Mouse (Mus musculus): Measurements from ENCODE around the gene Vldlr. TPM values are rescaled to one million over a fixed set of nuclear protein-coding genes. Genes with fewer than 3 reads are reported as not detected.
A peak's percentile ranks its signal among the peaks of the same experiment; 100 is the strongest.

Gene Vldlr
- 23.2 and 31.2 TPM in 2 replicates for polyA plus RNA-seq (2012; rRNA removed)

- 7% methylated on average over 11 of the region's 11 CpGs for WGBS
- H3K4me3 ChIP-seq (replicated peaks; ENCODE audit: extremely low read depth, low read depth, low read length), result peak within 1 kb of the TSS; percentile 67
- DNase-seq, result no peak
- no peak for TF ChIP-seq CTCF (IDR thresholded peaks at IDR 0.05; ENCODE audit: insufficient read depth, low read length)
- TF ChIP-seq POLR2A (IDR thresholded peaks at IDR 0.05; ENCODE audit: borderline replicate concordance, extremely low read depth, low read depth, low read length), result no peak
- H3K4me1 ChIP-seq (ENCODE audit: control insufficient read depth, insufficient read depth, low read length), result no peaks in the 10 kb centered on the region
These were observed at the start of gene Vldlr for GRCm38 (mm10) chr19:27216318-27216717. Vldlr (plus strand) TSS chr19:27216484.

- Histone ChIP-seq H3K4me3 (replicated peaks; ENCODE audit: extremely low read depth, low read depth, low read length) (no peak overlapping the region), H3K4me1 (ENCODE audit: control insufficient read depth, insufficient read depth, low read length) (no peaks in the 10 kb centered on the region)
- DNase-seq, result no peak
- TF ChIP-seq POLR2A (IDR thresholded peaks at IDR 0.05; ENCODE audit: borderline replicate concordance, extremely low read depth, low read depth, low read length), result no peak
- no peak for TF ChIP-seq CTCF (IDR thresholded peaks at IDR 0.05; ENCODE audit: insufficient read depth, low read length)
- 74% methylated on average over 5 of the region's 5 CpGs for WGBS
These were observed 48.5 kb upstream of the Vldlr start for GRCm38 (mm10) chr19:27167601-27168319.

GRCm38 (mm10) chr19:27173836-27174235, 42.4 kb upstream of the Vldlr start:
- 63% methylated on average over 2 of the region's 2 CpGs for whole genome bisulfite sequencing
- Histone ChIP-seq H3K4me1 (ENCODE audit: control insufficient read depth, insufficient read depth, low read length) (no peaks in the 10 kb centered on the region; the same call in 1 of the 2 replicates), H3K4me3 (replicated peaks; ENCODE audit: extremely low read depth, low read depth, low read length) (no peak overlapping the region)
- DNase-seq, result no peak
- no peak for TF ChIP-seq POLR2A (IDR thresholded peaks at IDR 0.05; ENCODE audit: borderline replicate concordance, extremely low read depth, low read depth, low read length)
- TF ChIP-seq CTCF (IDR thresholded peaks at IDR 0.05; ENCODE audit: insufficient read depth, low read length), result no peak

GRCm38 (mm10) chr19:27175617-27176016, 40.7 kb upstream of the Vldlr start:
- TF ChIP-seq POLR2A (IDR thresholded peaks at IDR 0.05; ENCODE audit: borderline replicate concordance, extremely low read depth, low read depth, low read length), result no peak
- no peak for TF ChIP-seq CTCF (IDR thresholded peaks at IDR 0.05; ENCODE audit: insufficient read depth, low read length)
- no peak for DNase-seq
- H3K4me1 ChIP-seq (ENCODE audit: control insufficient read depth, insufficient read depth, low read length), result peaks cover 5% of the 10 kb centered on the region
- 74% methylated on average over 1 of the region's 1 CpGs for WGBS
- no peak overlapping the region for H3K4me3 ChIP-seq (replicated peaks; ENCODE audit: extremely low read depth, low read depth, low read length)

GRCm38 (mm10) chr19:27176558-27176957, 39.7 kb upstream of the Vldlr start:
- 62% methylated on average over 4 of the region's 4 CpGs for WGBS
- H3K4me3 ChIP-seq (replicated peaks; ENCODE audit: extremely low read depth, low read depth, low read length), result no peak overlapping the region
- H3K4me1 ChIP-seq (ENCODE audit: control insufficient read depth, insufficient read depth, low read length), result peaks cover 8% of the 10 kb centered on the region
- no peak for TF ChIP-seq CTCF (IDR thresholded peaks at IDR 0.05; ENCODE audit: insufficient read depth, low read length)
- no peak for TF ChIP-seq POLR2A (IDR thresholded peaks at IDR 0.05; ENCODE audit: borderline replicate concordance, extremely low read depth, low read depth, low read length)
- peak; percentile 56 for DNase-seq

GRCm38 (mm10) chr19:27178195-27178807, 38.0 kb upstream of the Vldlr start:
- Histone ChIP-seq H3K4me1 (ENCODE audit: control insufficient read depth, insufficient read depth, low read length) (peaks cover 8% of the 10 kb centered on the region), H3K4me3 (replicated peaks; ENCODE audit: extremely low read depth, low read depth, low read length) (no peak overlapping the region)
- 55% methylated on average over 5 of the region's 5 CpGs for WGBS
- no peak for TF ChIP-seq CTCF (IDR thresholded peaks at IDR 0.05; ENCODE audit: insufficient read depth, low read length)
- no peak for TF ChIP-seq POLR2A (IDR thresholded peaks at IDR 0.05; ENCODE audit: borderline replicate concordance, extremely low read depth, low read depth, low read length)
- DNase-seq, result peak; percentile 16

GRCm38 (mm10) chr19:27180351-27181122, 35.7 kb upstream of the Vldlr start:
- 21% methylated on average over 18 of the region's 18 CpGs for WGBS
- DNase-seq, result peak; percentile 60
- H3K4me3 ChIP-seq (replicated peaks; ENCODE audit: extremely low read depth, low read depth, low read length), result no peak overlapping the region
- peaks cover 8% of the 10 kb centered on the region for H3K4me1 ChIP-seq (ENCODE audit: control insufficient read depth, insufficient read depth, low read length)
- TF ChIP-seq CTCF (IDR thresholded peaks at IDR 0.05; ENCODE audit: insufficient read depth, low read length), result no peak

- WGBS, result 84% methylated on average over 7 of the region's 7 CpGs
- H3K4me3 ChIP-seq (replicated peaks; ENCODE audit: extremely low read depth, low read depth, low read length), result no peak overlapping the region
- no peak for TF ChIP-seq CTCF (IDR thresholded peaks at IDR 0.05; ENCODE audit: insufficient read depth, low read length)
- TF ChIP-seq POLR2A (IDR thresholded peaks at IDR 0.05; ENCODE audit: borderline replicate concordance, extremely low read depth, low read depth, low read length), result no peak
- H3K4me1 ChIP-seq (ENCODE audit: control insufficient read depth, insufficient read depth, low read length), result peaks cover 8% of the 10 kb centered on the region
- DNase-seq, result no peak
These were observed 32.8 kb upstream of the Vldlr start for GRCm38 (mm10) chr19:27183511-27183910.

GRCm38 (mm10) chr19:27203711-27204238, 12.5 kb upstream of the Vldlr start:
- no peak for TF ChIP-seq CTCF (IDR thresholded peaks at IDR 0.05; ENCODE audit: insufficient read depth, low read length)
- no peak for TF ChIP-seq POLR2A (IDR thresholded peaks at IDR 0.05; ENCODE audit: borderline replicate concordance, extremely low read depth, low read depth, low read length)
- 83% methylated on average over 9 of the region's 9 CpGs for WGBS
- no peak for DNase-seq
- H3K4me3 ChIP-seq (replicated peaks; ENCODE audit: extremely low read depth, low read depth, low read length), result no peak overlapping the region
- no peaks in the 10 kb centered on the region for H3K4me1 ChIP-seq (ENCODE audit: control insufficient read depth, insufficient read depth, low read length)
